Mouse (Mus musculus) hindbrain, embryonic 16.5 days (tissue): ENCODE results near the gene Espl1. TPM values are rescaled to one million over a fixed set of nuclear protein-coding genes. Genes with fewer than 3 reads are reported as not detected.
A peak's percentile ranks its signal among the peaks of the same experiment; 100 is the strongest.

Experiments
- ATAC-seq: fragments of 200-750 bp; cut with Nextera tagmentation; 2 replicates; pipeline ENCODE4 v1.8.0; 2017; ENCODE audit warnings: moderate TSS enrichment, moderate library complexity
- H3K27ac ChIP-seq: fragments of 300-500 bp; sonication (generic); 2 replicates; pipeline ENCODE4 v1.5.1; 2014; ENCODE audit warnings: low read depth, mild to moderate bottlenecking, control low read depth, low read length, moderate library complexity
- H3K27me3 ChIP-seq: fragments of 300-500 bp; sonication (generic); replicated peaks from 2 replicates; pipeline ENCODE4 v1.6.1; 2014; ENCODE audit warnings: low read length; ENCODE audit not compliant: control insufficient read depth, insufficient read depth
- H3K36me3 ChIP-seq: fragments of 300-500 bp; sonication (generic); 2 replicates; pipeline ENCODE4 v1.6.1; 2014; ENCODE audit warnings: mild to moderate bottlenecking, low read length, moderate library complexity, mixed read lengths; ENCODE audit not compliant: control insufficient read depth, insufficient read depth
- H3K4me1 ChIP-seq: fragments of 300-500 bp; sonication (generic); 2 replicates; pipeline ENCODE4 v1.6.1; 2014; ENCODE audit warnings: low read depth, low read length; ENCODE audit not compliant: control insufficient read depth, insufficient read depth
- H3K4me2 ChIP-seq: fragments of 300-500 bp; sonication (generic); 2 replicates; pipeline ENCODE4 v1.6.1; 2014; ENCODE audit warnings: mild to moderate bottlenecking, low read length, control low read depth, moderate library complexity
- H3K4me3 ChIP-seq: fragments of 300-500 bp; sonication (generic); 2 replicates; pipeline ENCODE4 v1.5.1; 2014; ENCODE audit warnings: mild to moderate bottlenecking, low read length, control low read depth, moderate library complexity
- H3K9ac ChIP-seq: fragments of 300-500 bp; sonication (generic); 2 replicates; pipeline ENCODE4 v1.6.1; 2014; ENCODE audit warnings: low read depth, mild to moderate bottlenecking, control low read depth, low read length, moderate library complexity
- H3K9me3 ChIP-seq: fragments of 300-500 bp; sonication (generic); 2 replicates; pipeline ENCODE4 v1.6.1; 2014; ENCODE audit warnings: mild to moderate bottlenecking, low read length, moderate library complexity; ENCODE audit not compliant: control insufficient read depth
- WGBS: fragments of 180-500 bp; shearing (Covaris S2); extraction: QIAGEN DNeasy Blood & Tissue Kit; methylation state at CpG from one replicate; pipeline ENCODE4 v1.1.7; 2014; 5-methylcytosine and 5-hydroxymethylcytosine counted together
- polyA plus RNA-seq: library from polyadenylated mRNA; unstranded; fragments of >200 nt; fragmentation: Nextera tagmentation; extraction: Ambion mirVana; gene quantifications from 2 replicates; pipeline ENCODE4 v1.2.1, GENCODE M21; 2015

Espl1 gene
- polyA plus RNA-seq, 1 experiment from 2014 or later = 4.1 TPM

- peak within 1 kb of the TSS; percentile 22 for H3K4me2 ChIP-seq
- no peaks in the 10 kb centered on the region for H3K4me1 ChIP-seq
- H3K9me3 ChIP-seq = no peaks in the 10 kb centered on the region
- no peak within 1 kb of the TSS for H3K4me3 ChIP-seq
- WGBS = 9% methylated on average over 20 of the region's 21 CpGs
- H3K9ac ChIP-seq = peak within 1 kb of the TSS; percentile 5; the same call in 1 of the 2 replicates
- ATAC-seq = no peak
- no peaks in the 10 kb centered on the region for H3K36me3 ChIP-seq
- no peak within 1 kb of the TSS for H3K27ac ChIP-seq
- peaks cover 12% of the 10 kb centered on the region for H3K27me3 ChIP-seq
Observed at GRCm38 (mm10) chr15:102270274-102270960, 25.6 kb upstream of the Espl1 start, which contains the start of gene Gm9918. Gm9918 (plus strand) TSS chr15:102270563.

DNA sequence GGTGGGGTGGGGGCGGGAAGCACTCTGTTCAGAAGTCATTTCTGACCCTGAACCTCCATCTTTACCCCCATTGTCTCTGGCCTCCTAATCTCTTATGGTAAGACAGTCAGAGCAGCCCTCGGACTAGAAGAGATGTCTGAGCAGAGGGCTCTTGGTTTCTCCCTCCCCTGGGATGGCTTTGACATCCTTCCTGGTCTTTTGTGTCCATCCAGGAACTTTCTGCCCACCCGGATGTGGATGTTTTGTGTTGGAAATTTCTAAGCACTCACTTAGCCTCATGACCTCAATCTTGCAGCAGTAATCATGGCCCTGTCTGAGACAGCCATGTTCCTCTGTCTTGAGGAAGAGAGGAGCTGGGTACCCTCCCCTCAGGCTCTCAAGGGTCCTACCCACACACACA is 24.6 kb upstream of the Espl1 start:
- Histone ChIP-seq H3K27me3 (peaks cover 12% of the 10 kb centered on the region), H3K9ac (no peak overlapping the region), H3K36me3 (no peaks in the 10 kb centered on the region), H3K4me1 (no peaks in the 10 kb centered on the region), H3K4me2 (no peak overlapping the region), H3K9me3 (no peaks in the 10 kb centered on the region), H3K4me3 (no peak overlapping the region), H3K27ac (no peak overlapping the region)
- ATAC-seq = no peak
- WGBS = 27% methylated on average over 3 of the region's 3 CpGs

DNA sequence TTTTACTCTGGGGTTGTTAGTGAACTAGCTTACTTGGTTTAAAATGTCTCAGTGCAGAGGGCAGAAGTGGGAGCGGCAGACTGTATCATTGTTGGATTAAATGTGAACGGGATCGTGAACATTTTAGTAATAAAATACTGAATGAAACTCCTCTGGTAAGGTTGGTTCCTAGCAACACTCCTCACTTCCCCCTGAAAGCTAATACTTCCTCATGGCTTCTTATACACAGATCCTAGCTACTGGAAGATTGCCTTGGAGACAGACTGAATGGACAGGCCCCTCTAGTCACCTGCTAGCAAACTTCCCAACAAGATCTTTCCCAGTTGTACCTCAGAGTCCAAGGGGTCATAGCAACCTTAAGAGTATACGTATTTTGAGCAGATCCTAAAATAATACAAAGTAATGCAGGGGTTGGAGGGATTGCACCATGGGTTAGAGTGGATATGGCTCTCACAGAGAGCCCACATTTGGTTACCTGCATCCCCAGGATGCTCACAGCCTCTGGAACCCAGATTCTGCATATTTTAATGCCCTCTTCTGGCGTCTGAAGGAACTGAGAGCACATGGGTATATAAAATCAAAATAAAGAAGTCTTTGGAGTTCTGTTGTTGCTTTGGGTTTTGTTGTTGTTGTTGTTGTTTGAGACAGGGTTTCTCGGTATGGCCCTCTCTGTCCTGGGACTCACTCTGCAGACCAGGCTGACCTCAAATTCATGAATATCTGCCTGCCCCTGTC is 21.9 kb upstream of the Espl1 start:
- no peak for ATAC-seq
- no peaks in the 10 kb centered on the region for H3K36me3 ChIP-seq
- H3K27me3 ChIP-seq = peaks cover 12% of the 10 kb centered on the region
- H3K9ac ChIP-seq = no peak overlapping the region
- peaks cover 4% of the 10 kb centered on the region; the same call in 1 of the 2 replicates for H3K4me1 ChIP-seq
- no peak overlapping the region for H3K4me2 ChIP-seq
- H3K27ac ChIP-seq = no peak overlapping the region
- no peaks in the 10 kb centered on the region for H3K9me3 ChIP-seq
- WGBS = 70% methylated on average over 6 of the region's 6 CpGs
- no peak overlapping the region for H3K4me3 ChIP-seq

GRCm38 (mm10) chr15:102278726-102279091 is 17.4 kb upstream of the Espl1 start:
- Histone ChIP-seq H3K4me3 (peak overlapping the region; percentile 96), H3K36me3 (peaks cover 13% of the 10 kb centered on the region), H3K27ac (peak overlapping the region; percentile 92), H3K9me3 (no peaks in the 10 kb centered on the region), H3K4me1 (peaks cover 14% of the 10 kb centered on the region), H3K4me2 (peak overlapping the region; percentile 97), H3K9ac (peak overlapping the region; percentile 85), H3K27me3 (no peaks in the 10 kb centered on the region)
- ATAC-seq = no peak
- 34% methylated on average over 7 of the region's 7 CpGs for WGBS

- peaks cover 13% of the 10 kb centered on the region for H3K36me3 ChIP-seq
- WGBS = under 1% methylated on average over 59 of the region's 65 CpGs
- peaks cover 14% of the 10 kb centered on the region for H3K4me1 ChIP-seq
- peak within 1 kb of the TSS; percentile 97 for H3K4me2 ChIP-seq
- H3K9me3 ChIP-seq = no peaks in the 10 kb centered on the region
- H3K27me3 ChIP-seq = no peaks in the 10 kb centered on the region
- H3K4me3 ChIP-seq = peak within 1 kb of the TSS; percentile 96
- peak within 1 kb of the TSS; percentile 85 for H3K9ac ChIP-seq
- peak within 1 kb of the TSS; percentile 92 for H3K27ac ChIP-seq
- ATAC-seq = peak; percentile 94
Observed at GRCm38 (mm10) chr15:102279092-102279782, 16.8 kb upstream of the Espl1 start, which contains the start of gene Mfsd5. Mfsd5 (plus strand) TSS chr15:102279454.

DNA sequence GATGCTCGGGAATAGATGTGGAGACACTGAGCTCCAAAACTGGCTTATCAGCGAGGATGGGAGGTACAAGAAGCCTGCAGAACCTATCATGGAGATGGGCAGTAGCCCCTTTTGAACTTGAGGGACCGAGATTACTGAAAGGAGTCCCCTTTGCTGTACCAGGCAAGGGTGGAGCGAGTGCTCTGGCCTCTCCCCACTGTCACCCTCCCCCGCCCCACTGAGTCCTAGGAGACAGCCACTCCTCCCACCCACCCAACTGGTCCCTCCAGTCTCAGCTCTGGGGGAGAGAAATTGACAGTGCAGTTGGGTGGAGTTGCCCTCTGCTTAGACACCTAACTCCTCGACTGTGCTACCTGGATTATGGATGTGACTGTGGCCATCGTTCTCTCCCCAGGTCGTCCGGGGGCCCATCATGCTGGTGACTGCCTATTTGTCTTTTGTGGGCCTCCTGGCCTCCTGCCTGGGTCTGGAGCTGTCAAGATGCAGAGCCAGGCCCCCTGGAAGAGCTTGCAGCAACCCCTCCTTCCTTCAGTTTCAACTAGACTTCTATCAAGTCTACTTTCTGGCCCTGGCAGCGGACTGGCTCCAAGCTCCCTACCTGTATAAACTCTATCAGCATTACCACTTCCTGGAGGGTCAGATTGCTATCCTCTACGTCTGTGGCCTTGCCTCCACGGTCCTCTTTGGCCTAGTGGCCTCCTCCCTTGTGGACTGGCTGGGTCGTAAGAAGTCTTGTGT is 16.1 kb upstream of the Espl1 start:
- 31% methylated on average over 13 of the region's 13 CpGs for WGBS
- H3K9me3 ChIP-seq = no peaks in the 10 kb centered on the region
- peaks cover 13% of the 10 kb centered on the region for H3K36me3 ChIP-seq
- ATAC-seq = peak; percentile 48
- peak overlapping the region; percentile 85 for H3K9ac ChIP-seq
- peaks cover 14% of the 10 kb centered on the region for H3K4me1 ChIP-seq
- peak overlapping the region; percentile 96 for H3K4me3 ChIP-seq
- peak overlapping the region; percentile 92 for H3K27ac ChIP-seq
- peak overlapping the region; percentile 97 for H3K4me2 ChIP-seq
- no peaks in the 10 kb centered on the region for H3K27me3 ChIP-seq

- H3K27me3 ChIP-seq = no peaks in the 10 kb centered on the region
- H3K9ac ChIP-seq = no peak overlapping the region; the same call in 1 of the 2 replicates
- no peak overlapping the region for H3K27ac ChIP-seq
- WGBS = 94% methylated on average over 19 of the region's 19 CpGs
- H3K36me3 ChIP-seq = peaks cover 13% of the 10 kb centered on the region
- no peaks in the 10 kb centered on the region for H3K9me3 ChIP-seq
- peak overlapping the region; percentile 96 for H3K4me3 ChIP-seq
- ATAC-seq = no peak
- peak overlapping the region; percentile 97 for H3K4me2 ChIP-seq
- peaks cover 14% of the 10 kb centered on the region for H3K4me1 ChIP-seq
Observed at GRCm38 (mm10) chr15:102280623-102281022, 15.4 kb upstream of the Espl1 start.

GRCm38 (mm10) chr15:102282463-102283292 is 13.4 kb upstream of the Espl1 start:
- 89% methylated on average over 8 of the region's 8 CpGs for WGBS
- ATAC-seq = no peak
- no peak overlapping the region for H3K27ac ChIP-seq

More at GRCm38 (mm10) chr15:102282463-102283292, 13.4 kb upstream of the Espl1 start:
- H3K27me3 ChIP-seq = no peaks in the 10 kb centered on the region
- no peak overlapping the region for H3K9ac ChIP-seq
- H3K4me3 ChIP-seq = no peak overlapping the region
- no peak overlapping the region for H3K4me2 ChIP-seq
- H3K36me3 ChIP-seq = peaks cover 13% of the 10 kb centered on the region
- no peaks in the 10 kb centered on the region for H3K9me3 ChIP-seq
- peaks cover 14% of the 10 kb centered on the region for H3K4me1 ChIP-seq
